Mouse (Mus musculus) gastrocnemius, postnatal 25 days (tissue): ENCODE results near the gene Pbp2. TPM values are rescaled to one million over a fixed set of nuclear protein-coding genes. Genes with fewer than 3 reads are reported as not detected.

Experiments
- total RNA-seq, 2 experiments: library from RNA; stranded (reverse); gene quantifications; 1 replicate in 1 of 2; 2 replicates in 1 of 2; pipeline ENCODE4 v1.2.3; 2021

Pbp2 gene
- total RNA-seq, 2 experiments from 2014 or later, result not detected

Other genes starting within 250 kb of the Pbp2 start
- gene Gprc5a, start 244.8 kb downstream of the Pbp2 start, total RNA-seq, result under 1 TPM; 0.38 to 0.75 TPM
- gene Gprc5d, start 192.1 kb downstream of the Pbp2 start, total RNA-seq, result not detected
- gene Fam234b, start 112.4 kb downstream of the Pbp2 start, total RNA-seq, result 1 to 10 TPM; 3.4 to 3.9 TPM
- gene Hebp1, start 112.4 kb downstream of the Pbp2 start, total RNA-seq, result 10 to 100 TPM in 1 of 2 experiments, 1 to 10 TPM in 1; 4.8 to 10.2 TPM
- not detected for gene Gsg1, start 56.1 kb downstream of the Pbp2 start, total RNA-seq
- gene Emp1, start 52.1 kb upstream of the Pbp2 start, total RNA-seq, result 10 to 100 TPM; 47.3 to 59.7 TPM